Mouse (Mus musculus) left cerebral cortex, postnatal 14 days (tissue): Measurements from ENCODE around the gene Ggnbp2. TPM values are rescaled to one million over a fixed set of nuclear protein-coding genes. Genes with fewer than 3 reads are reported as not detected.
"Not testable (repeated sequence)": the region's sequence is repeated elsewhere in the genome, so short reads cannot be mapped to it uniquely, and the experiment has no call there.

Experiments
- DNase-seq, 2 experiments: peaks; one replicate each; pipeline ENCODE4 v3.0.0; 2021 to 2022; ENCODE audit warnings: low spot score in 2 of 2, mixed read lengths in 1 of 2
- intact Hi-C: fragments of 180-260 bp; cut with DNase I; formaldehyde crosslinking; loops from one replicate; pipeline ENCODE4 v1.15.1; 2025
- total RNA-seq, 2 experiments: library from RNA; stranded (reverse); gene quantifications; 2 replicates each; pipeline ENCODE4 v1.2.3; 2021

Gene Ggnbp2
- total RNA-seq, 2 experiments from 2014 or later = 78.1 to 81.8 TPM

GRCm38 (mm10) chr11:84829495-84829894, 41.1 kb downstream of the Ggnbp2 start:
- intact Hi-C loops, DNase-seq: not testable (repeated sequence)

- intact Hi-C loops = no loop called here
- peak; percentile 81 to 86 for DNase-seq
Observed at GRCm38 (mm10) chr11:84828516-84829399, 41.9 kb downstream of the Ggnbp2 start, which contains the start of gene Dhrs11. Gene Dhrs11, minus strand, starts transcription at chr11:84828994.

GRCm38 (mm10) chr11:84827901-84828503, 42.6 kb downstream of the Ggnbp2 start:
- intact Hi-C loops = no loop called here
- DNase-seq = no peak

- DNase-seq = no peak
- intact Hi-C loops = no loop called here
Observed at GRCm38 (mm10) chr11:84827492-84827891, 43.1 kb downstream of the Ggnbp2 start.

GRCm38 (mm10) chr11:84826185-84826584, 44.4 kb downstream of the Ggnbp2 start:
- peak; percentile 43 to 51 for DNase-seq
- intact Hi-C loops = no loop called here

- DNase-seq = no peak
- intact Hi-C loops = no loop called here
Observed at GRCm38 (mm10) chr11:84825261-84825807, 45.3 kb downstream of the Ggnbp2 start.

- no peak for DNase-seq
Observed at GRCm38 (mm10) chr11:84823484-84823897, 47.1 kb downstream of the Ggnbp2 start.

GRCm38 (mm10) chr11:84822487-84822886, 48.1 kb downstream of the Ggnbp2 start:
- intact Hi-C loops = no loop called here
- DNase-seq = no peak

More at GRCm38 (mm10) chr11:84823484-84823897, 47.1 kb downstream of the Ggnbp2 start:
- intact Hi-C loops = no loop called here

- intact Hi-C loops = no loop called here
- DNase-seq = no peak
Observed at GRCm38 (mm10) chr11:84821131-84821770, 49.4 kb downstream of the Ggnbp2 start.

- DNase-seq = peak; percentile 92 to 93
- intact Hi-C loops = no loop called here
Observed at GRCm38 (mm10) chr11:84818961-84819692, 51.5 kb downstream of the Ggnbp2 start, which contains the start of gene Mrm1. Gene Mrm1, minus strand, starts transcription at chr11:84819515.

- intact Hi-C loops = no loop called here
- peak; percentile 77 for DNase-seq
Observed at GRCm38 (mm10) chr11:84818085-84818960, 52.3 kb downstream of the Ggnbp2 start.

GRCm38 (mm10) chr11:84817362-84817761, 53.3 kb downstream of the Ggnbp2 start:
- intact Hi-C loops = no loop called here
- DNase-seq = no peak

GRCm38 (mm10) chr11:84813724-84814510, 56.7 kb downstream of the Ggnbp2 start:
- intact Hi-C loops = loop anchor here (5.0 kb wide), 1 partner anchor 547 kb away; no protein-coding TSS in a partner anchor
- DNase-seq = peak; percentile 81 to 83

- intact Hi-C loops = no loop called here
- no peak for DNase-seq
Observed at GRCm38 (mm10) chr11:84804373-84804772, 66.2 kb downstream of the Ggnbp2 start.

GRCm38 (mm10) chr11:84797627-84798353, 72.8 kb downstream of the Ggnbp2 start:
- DNase-seq = peak; percentile 60 to 81
- intact Hi-C loops = loop anchor here (5.0 kb wide), 2 partner anchors 285 to 535 kb away; partner anchors contain the start of gene Aatf

- no peak for DNase-seq
- intact Hi-C loops = loop anchor here (5.0 kb wide), 2 partner anchors 285 to 535 kb away; partner anchors contain the start of gene Aatf
Observed at GRCm38 (mm10) chr11:84797026-84797425, 73.6 kb downstream of the Ggnbp2 start.
